Mouse (Mus musculus) megakaryocyte-erythroid progenitor cell, adult 5 weeks (primary cell): ENCODE measurements around the gene Nkx6-2. TPM values are rescaled to one million over a fixed set of nuclear protein-coding genes. Genes with fewer than 3 reads are reported as not detected.

ENCODE experiments used
- polyA plus RNA-seq: library from polyadenylated mRNA; stranded (reverse); fragments of >175 nt; gene quantifications from 2 replicates; pipeline ENCODE4 v1.2.3, GENCODE M21; 2012

The Nkx6-2 gene
- polyA plus RNA-seq, result not detected in 2 replicates

DNA sequence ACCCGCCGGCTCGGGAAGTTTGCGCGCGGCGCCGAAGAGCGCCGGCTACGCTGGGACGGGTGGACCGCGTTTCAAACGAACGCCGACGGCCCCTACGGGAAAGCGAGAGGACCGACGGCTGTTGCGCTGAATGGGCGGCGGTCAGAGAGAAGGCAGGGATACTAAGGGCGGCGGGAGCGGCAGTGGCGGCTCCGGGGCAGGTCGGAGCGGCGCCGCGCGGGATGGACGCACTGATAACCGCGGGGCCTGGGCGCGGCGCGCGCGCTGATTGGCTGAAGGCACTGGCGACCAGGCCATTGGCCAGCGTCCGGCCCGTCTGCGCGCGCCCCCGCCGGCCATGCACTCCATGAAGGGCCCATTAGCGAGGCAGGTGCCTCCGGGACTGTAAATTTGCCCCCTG lies at the start of gene Nkx6-2:
Gene Nkx6-2 (minus strand): TSS at position 203 of the 400 bp plus-strand sequence.

Other genes with a start within 250 kb of the Nkx6-2 start
- gene Inpp5a, start 193.7 kb downstream of the Nkx6-2 start, polyA plus RNA-seq, result 14.0 and 15.8 TPM in 2 replicates
- not detected in 2 replicates for gene Cfap46, start 101.0 kb upstream of the Nkx6-2 start, polyA plus RNA-seq